Mouse (Mus musculus) macrophage (primary cell): Measurements from ENCODE around the gene B3gat2. TPM values are rescaled to one million over a fixed set of nuclear protein-coding genes. Genes with fewer than 3 reads are reported as not detected.

Experiments used
- H3K27ac ChIP-seq: fragments of 350-480 bp; formaldehyde crosslinking; 2 replicates; pipeline ENCODE4 v1.9.0; 2021
- H3K36me3 ChIP-seq: fragments of 350-480 bp; formaldehyde crosslinking; 2 replicates; pipeline ENCODE4 v1.9.0; 2021; ENCODE audit errors: inconsistent target
- H3K4me3 ChIP-seq: fragments of 350-480 bp; formaldehyde crosslinking; 2 replicates; pipeline ENCODE4 v1.9.0; 2021; ENCODE audit errors: inconsistent target
- H3K79me2 ChIP-seq: fragments of 350-480 bp; formaldehyde crosslinking; 2 replicates; pipeline ENCODE4 v1.9.0; 2021; ENCODE audit errors: inconsistent target
- WGBS: methylation state at CpG from one replicate; pipeline ENCODE4 v1.1.7; 2026; ENCODE audit warnings: inconsistent platforms; ENCODE audit not compliant: missing documents; 5-methylcytosine and 5-hydroxymethylcytosine counted together
- polyA plus RNA-seq: library from polyadenylated mRNA; stranded (reverse); fragments of 250-400 nt; gene quantifications from 3 replicates; pipeline ENCODE4 v1.2.4, GENCODE M21; 2018; ENCODE audit warnings: inconsistent platforms
- total RNA-seq, 78 experiments: library from RNA; depleted of rRNA; stranded (reverse); fragments of 250-400 nt; gene quantifications; 1 replicate in 9 of 78; 2 replicates in 24 of 78; 3 replicates in 43 of 78; 4 replicates in 2 of 78; pipeline ENCODE4 v1.2.4; 2018; ENCODE audit warnings: inconsistent platforms in 56 of 78

Gene B3gat2
- total RNA-seq (2018; cell fraction: chromatin; rRNA removed): under 1 TPM in 3 of 26 experiments, not detected in 23; 0.10 to 0.22 (median 0.11) TPM
- under 1 TPM in 9 of 26 experiments, not detected in 17; under 0.01 to 0.05 (median 0.03) TPM for total RNA-seq (2018; cell fraction: cytosol; rRNA removed)
- total RNA-seq (2018; cell fraction: nucleus; rRNA removed): not detected
- 0.05 to 0.09 TPM in 2 of 3 replicates, not detected in the other for polyA plus RNA-seq

- Histone ChIP-seq H3K27ac (no peak within 1 kb of the TSS), H3K36me3 (no peaks in the 10 kb centered on the region)
- WGBS: 8% methylated on average over 24 of the region's 34 CpGs
Measured at GRCm38 (mm10) chr1:23761502-23762135, at the start of gene B3gat2. TSS of gene B3gat2 (plus strand) at chr1:23761753.

GRCm38 (mm10) chr1:23720326-23720725 lies 41.2 kb upstream of the B3gat2 start:
- WGBS: 60% methylated on average over 8 of the region's 8 CpGs
- Histone ChIP-seq H3K4me3 (no peak overlapping the region), H3K27ac (no peak overlapping the region), H3K79me2 (no peaks in the 10 kb centered on the region), H3K36me3 (no peaks in the 10 kb centered on the region)

More at GRCm38 (mm10) chr1:23761502-23762135, at the start of gene B3gat2:
- Histone ChIP-seq H3K79me2 (no peaks in the 10 kb centered on the region), H3K4me3 (no peak within 1 kb of the TSS)

GRCm38 (mm10) chr1:23721036-23721435 lies 40.5 kb upstream of the B3gat2 start:
- no peak overlapping the region for H3K27ac ChIP-seq
- WGBS: 87% methylated on average over 2 of the region's 2 CpGs
- H3K36me3 ChIP-seq: no peaks in the 10 kb centered on the region
- no peak overlapping the region for H3K4me3 ChIP-seq
- no peaks in the 10 kb centered on the region for H3K79me2 ChIP-seq

GRCm38 (mm10) chr1:23722469-23723372 lies 38.8 kb upstream of the B3gat2 start:
- no peak overlapping the region for H3K4me3 ChIP-seq
- WGBS: 89% methylated on average over 14 of the region's 15 CpGs
- H3K79me2 ChIP-seq: no peaks in the 10 kb centered on the region
- no peak overlapping the region for H3K27ac ChIP-seq
- no peaks in the 10 kb centered on the region for H3K36me3 ChIP-seq

GRCm38 (mm10) chr1:23731324-23731723 lies 30.2 kb upstream of the B3gat2 start:
- H3K27ac ChIP-seq: no peak overlapping the region
- no peak overlapping the region for H3K4me3 ChIP-seq
- 86% methylated on average over 5 of the region's 5 CpGs for WGBS
- H3K79me2 ChIP-seq: no peaks in the 10 kb centered on the region
- H3K36me3 ChIP-seq: no peaks in the 10 kb centered on the region

- Histone ChIP-seq H3K79me2 (no peaks in the 10 kb centered on the region), H3K36me3 (no peaks in the 10 kb centered on the region), H3K4me3 (no peak overlapping the region), H3K27ac (no peak overlapping the region)
- WGBS: 85% methylated on average over 3 of the region's 3 CpGs
Measured at GRCm38 (mm10) chr1:23750864-23751532, 10.6 kb upstream of the B3gat2 start.

GRCm38 (mm10) chr1:23753091-23753490 lies 8.5 kb upstream of the B3gat2 start:
- no peak overlapping the region for H3K4me3 ChIP-seq
- no peaks in the 10 kb centered on the region for H3K79me2 ChIP-seq
- no peaks in the 10 kb centered on the region for H3K36me3 ChIP-seq
- no peak overlapping the region for H3K27ac ChIP-seq
- 89% methylated on average over 2 of the region's 2 CpGs for WGBS

- WGBS: 95% methylated on average over 6 of the region's 6 CpGs
- no peak overlapping the region for H3K27ac ChIP-seq
- no peaks in the 10 kb centered on the region for H3K79me2 ChIP-seq
- no peak overlapping the region for H3K4me3 ChIP-seq
- H3K36me3 ChIP-seq: no peaks in the 10 kb centered on the region
Measured at GRCm38 (mm10) chr1:23753591-23753990, 8.0 kb upstream of the B3gat2 start.

- H3K36me3 ChIP-seq: no peaks in the 10 kb centered on the region
- no peak overlapping the region for H3K27ac ChIP-seq
- no peaks in the 10 kb centered on the region for H3K79me2 ChIP-seq
- H3K4me3 ChIP-seq: no peak overlapping the region
- 93% methylated on average over 1 of the region's 1 CpGs for WGBS
Measured at GRCm38 (mm10) chr1:23754340-23754739, 7.2 kb upstream of the B3gat2 start.

- H3K36me3 ChIP-seq: no peaks in the 10 kb centered on the region
- 82% methylated on average over 1 of the region's 1 CpGs for WGBS
- no peak overlapping the region for H3K27ac ChIP-seq
- no peaks in the 10 kb centered on the region for H3K79me2 ChIP-seq
- no peak overlapping the region for H3K4me3 ChIP-seq
Measured at GRCm38 (mm10) chr1:23754967-23755366, 6.6 kb upstream of the B3gat2 start.

- Histone ChIP-seq H3K36me3 (no peaks in the 10 kb centered on the region), H3K27ac (no peak overlapping the region), H3K4me3 (no peak overlapping the region), H3K79me2 (no peaks in the 10 kb centered on the region)
- 3% methylated on average over 44 of the region's 45 CpGs for WGBS
Measured at GRCm38 (mm10) chr1:23762136-23762687, 659 bp downstream of the B3gat2 start.

- WGBS: 4% methylated on average over 48 of the region's 65 CpGs
- Histone ChIP-seq H3K79me2 (no peaks in the 10 kb centered on the region), H3K36me3 (no peaks in the 10 kb centered on the region), H3K4me3 (no peak overlapping the region), H3K27ac (no peak overlapping the region)
Measured at GRCm38 (mm10) chr1:23762782-23763630, 1.5 kb downstream of the B3gat2 start.

GRCm38 (mm10) chr1:23763726-23764125 lies 2.2 kb downstream of the B3gat2 start:
- no peaks in the 10 kb centered on the region for H3K36me3 ChIP-seq
- no peak overlapping the region for H3K4me3 ChIP-seq
- WGBS: 8% methylated on average over 7 of the region's 7 CpGs

More at GRCm38 (mm10) chr1:23763726-23764125, 2.2 kb downstream of the B3gat2 start:
- Histone ChIP-seq H3K79me2 (no peaks in the 10 kb centered on the region), H3K27ac (no peak overlapping the region)
